Mouse (Mus musculus): Measurements from ENCODE around the gene Mapk10.

- TF ChIP-seq CTCF (IDR thresholded peaks at IDR 0.05; ENCODE audit: low read depth, low read length) (no peak), GATA1 (IDR thresholded peaks at IDR 0.05; ENCODE audit: borderline replicate concordance, low read length) (no peak), GATA2 (IDR thresholded peaks at IDR 0.05; ENCODE audit: borderline replicate concordance, low read depth, low read length) (no peak)
These were observed 160.7 kb downstream of the Mapk10 start for GRCm38 (mm10) chr5:103050319-103050916.

Measured in G1E (cell line).